Mouse (Mus musculus) 3T3-L1 (cell line): ENCODE measurements at regions not wholly inside any gene's neighbourhood (a gene's known extent, or its start where the extent isn't known, plus 50 kb on each side); places are given as distances from the start of the nearest gene placed in this dataset.

ENCODE experiments used
- DNase-seq: peaks from one replicate; pipeline ENCODE4 v3.0.0-alpha.2; 2015; ENCODE audit warnings: low read depth, low spot score

DNA sequence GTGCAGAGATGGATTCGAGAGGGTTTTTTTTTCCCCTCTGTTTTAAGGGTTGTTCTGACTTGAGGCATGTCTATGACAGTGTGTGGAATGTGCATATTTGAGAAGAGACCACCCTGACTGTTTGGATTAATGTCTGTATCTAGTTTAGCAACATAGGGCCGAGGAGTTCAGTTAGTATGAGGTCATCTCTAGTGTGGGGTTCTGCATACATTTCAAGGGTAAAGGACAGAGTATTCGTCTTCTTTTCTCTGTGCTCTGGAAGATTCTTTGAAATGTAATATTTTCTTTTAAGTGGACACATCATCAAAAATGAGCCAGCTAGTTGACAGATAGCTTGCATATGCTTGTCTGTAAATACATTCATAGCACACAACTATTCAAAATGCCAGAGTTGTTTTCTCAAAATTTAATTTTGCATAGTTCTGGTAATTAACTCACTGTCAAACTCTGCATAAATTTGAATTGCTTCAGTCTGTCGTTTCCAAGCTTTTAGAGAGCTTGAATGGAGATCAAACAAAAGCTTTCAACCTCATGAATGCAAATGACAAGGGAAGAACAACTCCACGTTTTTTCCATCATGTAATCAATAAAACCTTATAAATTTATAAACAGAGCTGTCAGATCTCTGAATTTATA is 415.5 kb downstream of the Adamts20 start:
- DNase-seq, result no peak

DNA sequence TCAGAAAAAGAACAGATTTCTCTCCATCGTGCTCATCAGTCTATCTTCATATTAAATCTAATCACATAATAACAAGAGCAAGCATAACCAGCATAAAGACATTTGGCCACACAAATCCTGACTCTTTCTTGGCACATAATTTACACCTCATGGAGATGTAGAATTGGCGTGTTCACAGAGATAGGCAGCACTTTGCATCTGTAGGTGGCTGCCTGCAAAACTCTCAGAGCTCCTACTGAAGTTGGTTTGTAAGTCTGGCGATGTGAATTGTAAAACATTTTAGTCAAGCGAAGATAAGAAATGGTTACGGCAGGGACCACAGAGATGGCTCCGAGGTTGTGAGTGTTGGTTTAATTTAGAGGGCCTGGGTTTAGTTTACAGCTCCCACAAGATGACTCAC is 419.0 kb downstream of the Adamts20 start:
- DNase-seq, result no peak

DNA sequence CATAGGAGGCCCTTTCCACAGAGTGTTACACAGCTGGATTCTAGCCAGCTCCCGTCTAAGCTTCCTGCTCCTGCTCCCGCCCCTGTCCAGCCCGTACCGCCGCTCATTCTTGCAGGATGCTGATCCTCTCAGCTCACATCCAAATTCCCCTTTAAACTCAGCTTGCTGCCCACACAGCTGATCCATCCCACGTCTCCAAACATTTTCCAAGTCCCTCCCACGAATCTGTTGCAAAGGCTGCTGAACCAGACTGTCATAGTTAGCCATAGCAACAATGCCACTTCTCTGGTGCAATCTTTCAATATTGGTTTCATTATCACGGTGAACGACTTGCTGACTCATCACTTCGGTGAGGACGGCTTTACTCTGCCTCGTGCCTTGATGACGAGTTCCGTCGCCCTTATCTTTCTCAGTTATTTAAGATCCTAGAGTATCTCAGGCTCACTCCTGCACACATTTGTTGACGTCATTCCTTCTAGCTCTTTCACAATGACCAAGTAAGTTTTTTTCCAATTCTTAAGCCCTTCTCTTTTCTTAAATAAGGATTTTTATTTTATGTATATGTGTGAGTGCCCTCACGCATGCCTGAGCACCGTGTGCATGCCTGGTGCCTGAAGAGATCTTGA is 420.0 kb downstream of the Adamts20 start:
- DNase-seq, result peak; percentile 4

DNA sequence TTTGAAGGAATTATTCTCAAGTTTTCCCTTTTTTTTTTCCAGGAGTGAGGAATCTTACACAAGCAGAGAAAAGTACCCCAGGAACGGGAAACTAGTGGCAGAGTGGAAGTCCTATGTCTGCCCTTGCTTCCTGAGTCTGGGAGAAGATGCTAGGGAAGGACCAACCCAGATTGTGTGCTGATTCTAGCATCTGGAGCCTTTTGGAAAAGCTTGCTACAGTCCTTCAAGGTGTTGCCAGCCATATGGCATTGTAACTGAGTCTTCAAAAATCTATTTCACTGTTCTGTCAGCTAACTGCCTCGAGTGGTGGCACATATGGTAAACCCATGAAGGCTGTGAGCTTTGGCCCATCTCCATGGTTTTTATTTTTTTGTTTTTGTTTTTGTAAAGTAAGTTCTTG is 432.3 kb downstream of the Adamts20 start:
- DNase-seq, result no peak

DNA sequence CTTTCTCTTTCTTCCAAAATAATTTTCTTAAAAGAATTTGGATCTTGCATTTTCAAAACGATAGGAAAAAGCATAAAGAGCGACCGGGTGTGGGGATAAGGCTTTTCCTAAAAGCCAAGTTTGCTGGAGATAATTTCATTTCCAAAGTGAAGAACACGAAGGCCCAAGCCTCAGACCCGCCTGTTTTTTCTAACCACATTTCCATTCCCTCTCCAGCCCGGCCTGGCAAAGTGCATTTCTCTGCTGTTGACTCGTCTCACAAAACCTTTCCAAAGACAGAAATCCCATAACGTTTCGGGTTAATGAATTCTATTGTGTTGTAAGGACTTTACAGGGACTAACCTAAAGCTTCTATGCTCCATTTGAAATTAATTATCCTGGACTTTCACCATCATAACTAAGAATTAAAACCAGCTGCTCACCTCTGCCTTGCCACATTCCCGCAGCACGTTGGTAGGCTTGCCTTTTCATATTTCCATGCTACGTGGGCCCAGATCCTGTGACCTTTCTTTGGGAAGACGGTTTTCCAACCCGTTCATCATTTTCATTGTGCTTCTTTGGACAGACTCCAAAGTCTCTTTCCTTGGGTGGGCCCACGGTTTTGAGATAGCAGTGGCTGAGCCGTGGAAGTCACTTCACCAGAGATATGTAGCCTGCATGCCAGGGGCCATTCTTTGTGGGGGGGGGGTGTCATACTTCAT is 430.5 kb upstream of the Prickle1 start:
- peak; percentile 40 for DNase-seq

DNA sequence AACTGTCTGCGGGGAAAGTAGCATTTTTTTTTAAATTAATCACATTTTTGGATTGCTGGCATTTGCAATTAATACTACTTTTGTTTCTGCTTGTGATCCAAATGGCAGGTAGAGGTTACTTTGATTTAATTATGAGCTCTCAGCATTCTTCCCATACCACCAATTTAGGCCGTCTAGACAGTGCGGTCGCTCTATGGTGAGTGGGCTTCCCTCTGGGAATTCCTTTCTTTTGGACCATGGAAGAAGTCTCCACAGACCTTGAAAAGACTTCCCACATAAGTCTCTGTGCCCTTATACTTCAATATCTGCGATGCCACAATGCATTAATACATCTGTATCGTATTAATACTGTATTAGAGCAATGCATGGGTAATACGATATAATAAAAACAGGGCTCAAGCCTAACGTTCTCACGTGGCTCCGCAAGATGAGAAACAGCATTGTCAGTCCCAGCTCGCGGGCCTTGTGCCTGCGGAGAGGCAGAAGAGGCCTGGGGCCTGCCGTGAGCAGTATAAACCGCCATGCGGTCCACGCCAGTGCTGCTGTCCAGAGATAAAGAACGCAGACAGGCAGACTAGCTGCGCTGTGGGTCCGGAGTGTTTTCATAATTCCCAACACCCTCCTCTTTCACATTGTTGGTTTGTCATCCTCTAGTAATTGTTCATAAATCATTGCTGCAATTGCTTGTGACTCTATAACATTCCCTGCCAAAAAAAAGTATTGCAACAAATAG is 429.7 kb upstream of the Prickle1 start:
- DNase-seq, result peak; percentile 47

DNA sequence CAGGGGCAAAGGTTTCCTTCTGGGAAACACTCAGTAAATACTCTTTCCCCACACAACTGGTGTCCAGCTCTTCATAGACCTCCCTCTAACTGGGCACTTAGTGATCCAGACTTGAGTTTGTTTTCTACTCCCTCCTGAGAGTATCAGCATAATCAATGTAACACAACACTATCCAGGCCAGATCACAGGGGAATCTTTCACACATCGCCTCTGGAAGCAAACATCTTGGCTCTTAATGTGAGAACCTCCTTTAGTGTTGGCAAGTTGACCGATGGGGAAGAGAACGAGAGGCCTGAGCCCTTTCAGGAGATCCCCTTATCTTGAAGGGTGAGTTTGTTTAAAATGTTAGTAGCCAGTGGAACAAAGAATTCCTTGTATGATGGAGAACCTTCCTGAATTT is 429.1 kb upstream of the Prickle1 start:
- DNase-seq, result no peak

DNA sequence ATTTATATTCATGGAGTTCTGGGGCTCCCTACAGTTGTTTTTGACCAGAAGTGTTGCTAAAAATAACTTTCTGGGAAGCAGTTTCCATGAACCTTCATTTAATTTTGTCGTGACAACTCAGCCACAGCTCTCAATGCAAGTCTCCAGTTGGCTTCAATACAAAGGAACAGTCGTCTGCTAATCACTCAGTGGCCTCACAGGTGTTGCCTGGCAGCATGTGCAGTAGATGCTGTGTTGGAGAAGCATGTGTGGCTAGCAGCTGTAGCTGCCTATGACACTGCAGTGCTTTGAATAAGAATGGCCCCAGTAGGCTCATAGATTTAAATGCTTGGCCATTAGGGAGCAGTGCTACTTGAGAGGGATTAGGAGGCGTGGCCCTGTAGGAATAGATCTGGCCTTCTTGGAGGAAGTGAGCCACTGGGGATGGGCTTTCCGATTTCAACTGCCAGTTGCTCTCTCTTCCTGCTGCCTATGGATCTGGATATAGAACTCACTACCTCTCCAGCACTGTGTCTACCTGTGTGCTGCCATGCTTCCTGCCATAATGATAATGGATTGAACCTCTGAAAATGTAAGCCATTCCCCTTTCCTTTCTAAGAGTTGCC is 428.5 kb upstream of the Prickle1 start:
- no peak for DNase-seq

DNA sequence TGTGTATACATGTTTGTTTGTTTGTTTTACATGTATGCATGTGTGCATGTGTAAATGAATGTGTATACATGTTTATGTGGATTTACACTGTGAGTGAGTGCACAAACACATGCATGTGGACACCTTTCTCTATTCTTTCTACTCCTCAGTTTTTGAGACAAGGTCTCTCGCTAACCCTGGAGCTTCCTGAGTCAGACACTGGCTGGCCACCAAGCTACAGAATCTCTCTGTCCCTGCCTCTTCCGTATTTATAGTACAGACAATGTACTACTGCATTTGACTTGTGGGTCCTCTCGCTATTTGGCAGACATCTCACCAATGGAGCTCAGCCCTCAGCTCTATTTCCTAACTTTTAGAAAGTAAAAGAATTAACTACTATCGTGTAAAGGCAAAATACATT is 427.8 kb upstream of the Prickle1 start:
- DNase-seq, result no peak

DNA sequence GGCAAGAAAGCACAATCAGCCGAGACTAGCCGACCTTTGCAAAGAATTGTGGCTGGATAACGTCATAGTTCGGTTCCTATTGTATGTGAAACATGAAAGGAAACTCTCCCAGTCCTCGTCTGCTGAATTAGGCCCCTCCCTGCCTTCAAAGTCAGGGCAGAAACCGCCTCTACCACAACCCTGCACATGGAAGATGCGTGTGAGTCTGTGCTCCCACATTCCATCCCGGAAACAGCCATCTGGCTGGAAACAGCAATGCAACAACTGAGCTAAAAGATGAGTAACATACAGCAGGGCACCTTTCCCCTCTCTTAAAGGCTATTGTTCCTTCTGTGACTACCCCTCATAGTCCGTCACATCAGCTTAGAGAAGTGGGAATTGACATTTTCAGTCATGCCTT is 422.1 kb upstream of the Prickle1 start:
- DNase-seq, result no peak

DNA sequence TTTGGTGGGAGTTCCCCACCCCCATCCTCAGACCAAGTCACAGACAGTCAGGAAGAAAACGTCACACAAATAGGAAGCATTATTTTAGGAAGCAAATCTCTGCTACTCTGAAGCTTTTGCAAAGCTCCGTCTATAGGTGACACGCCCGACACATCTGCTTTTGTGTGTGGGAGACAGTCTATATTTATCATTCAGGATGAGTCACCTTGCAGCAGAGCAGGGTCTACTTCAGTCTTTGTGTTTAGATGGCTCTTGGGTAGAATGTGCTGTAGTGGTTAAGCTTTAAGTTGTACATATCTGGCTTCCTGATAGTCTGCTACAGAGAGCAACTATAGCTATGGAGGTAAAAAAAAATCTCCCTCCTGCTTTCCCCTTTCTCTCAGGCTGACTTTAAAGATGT is 415.8 kb upstream of the Prickle1 start:
- no peak for DNase-seq

DNA sequence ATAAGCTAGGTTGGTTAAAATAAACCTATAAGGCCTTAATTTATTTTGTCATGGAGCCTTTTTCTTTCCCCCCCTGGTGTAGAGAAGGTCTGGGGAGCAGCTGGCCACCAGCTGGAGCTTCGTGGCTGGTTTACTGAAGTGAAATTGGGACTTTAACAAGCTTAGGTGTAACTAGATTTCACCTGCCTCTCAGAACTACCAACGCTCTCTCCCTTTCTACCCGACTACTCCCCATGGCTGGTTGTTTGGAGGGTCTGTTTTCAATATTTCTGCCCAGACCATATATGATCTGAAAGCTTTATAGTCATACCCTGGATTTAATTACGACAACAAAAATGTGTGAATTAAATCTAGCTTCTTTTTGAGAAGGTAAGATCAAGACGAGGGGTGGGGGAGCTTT is 410.4 kb upstream of the Prickle1 start:
- DNase-seq, result no peak

DNA sequence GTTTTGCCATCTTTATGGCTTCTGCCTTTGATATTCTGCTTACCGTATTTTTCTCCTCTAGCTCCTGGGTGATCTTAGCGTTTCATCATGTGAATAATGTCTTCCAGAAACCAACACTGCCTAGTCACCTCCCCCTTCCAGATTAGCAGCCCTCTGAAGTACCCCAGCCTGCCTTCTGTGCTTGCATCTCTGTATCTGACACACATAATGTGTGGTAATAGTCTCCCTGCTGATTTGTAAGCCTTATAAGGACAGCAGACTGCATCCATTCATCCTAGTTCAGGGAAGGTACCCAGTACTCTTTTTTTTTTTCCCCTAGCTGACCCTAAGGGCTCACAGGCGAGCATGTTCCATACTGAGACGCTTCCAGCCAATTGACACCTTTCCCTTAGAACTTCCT is 409.2 kb upstream of the Prickle1 start:
- no peak for DNase-seq

DNA sequence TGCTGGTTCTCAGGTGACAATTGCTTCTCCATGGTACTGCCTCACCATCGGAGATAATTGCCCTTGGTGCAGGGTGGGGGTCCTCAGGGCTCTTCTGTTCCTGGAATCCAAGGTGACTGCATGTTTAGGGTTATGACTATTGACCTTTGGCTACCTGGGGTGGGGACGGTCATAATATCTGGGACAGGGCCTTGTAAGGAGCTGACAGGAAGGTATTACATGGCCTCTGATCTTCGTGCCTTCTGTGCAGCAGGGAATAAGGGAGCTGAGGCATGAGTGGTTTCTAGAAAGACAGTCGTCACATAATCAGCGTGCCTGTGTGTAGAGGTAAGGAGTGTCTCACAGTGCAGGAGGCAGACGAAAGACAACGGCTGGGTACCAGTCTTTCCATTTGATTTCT is 407.5 kb upstream of the Prickle1 start:
- no peak for DNase-seq

DNA sequence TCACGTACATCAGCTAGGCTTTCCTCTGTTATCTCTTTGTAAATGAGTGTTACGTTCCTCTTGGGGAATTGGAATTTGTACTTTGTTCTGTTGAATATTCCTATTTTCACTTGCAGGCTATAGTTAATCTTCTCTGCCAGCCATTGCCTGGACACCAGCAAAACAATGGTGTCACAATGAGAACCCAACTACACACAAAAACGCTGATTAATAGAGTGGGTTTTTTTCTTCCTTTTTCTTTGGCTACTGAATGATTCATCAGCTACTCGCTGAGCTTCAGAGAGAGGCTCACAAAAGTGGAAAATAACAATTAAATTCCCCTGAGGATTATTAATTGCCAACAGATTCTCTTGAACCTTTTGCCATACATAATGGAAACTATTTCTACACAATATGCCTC is 398.9 kb upstream of the Prickle1 start:
- no peak for DNase-seq

DNA sequence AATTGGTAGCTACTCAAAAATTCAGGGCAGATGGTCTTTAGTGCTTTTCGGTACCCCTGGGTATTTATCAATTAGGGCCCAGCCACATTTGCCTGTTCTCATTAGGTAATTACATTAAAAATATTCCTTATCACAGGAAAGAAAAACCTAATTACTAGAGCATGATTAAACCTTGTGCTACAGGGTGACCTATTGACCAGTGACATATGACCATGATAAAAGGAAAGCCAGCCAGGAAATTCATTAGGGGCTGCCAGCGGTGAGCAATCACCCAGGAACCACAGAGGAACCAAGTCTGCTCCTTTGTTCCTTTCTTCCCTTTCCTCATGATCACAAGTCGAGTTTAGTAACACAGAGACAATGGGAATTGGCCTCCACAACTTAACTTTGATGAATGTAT is 394.4 kb upstream of the Prickle1 start:
- DNase-seq, result no peak

DNA sequence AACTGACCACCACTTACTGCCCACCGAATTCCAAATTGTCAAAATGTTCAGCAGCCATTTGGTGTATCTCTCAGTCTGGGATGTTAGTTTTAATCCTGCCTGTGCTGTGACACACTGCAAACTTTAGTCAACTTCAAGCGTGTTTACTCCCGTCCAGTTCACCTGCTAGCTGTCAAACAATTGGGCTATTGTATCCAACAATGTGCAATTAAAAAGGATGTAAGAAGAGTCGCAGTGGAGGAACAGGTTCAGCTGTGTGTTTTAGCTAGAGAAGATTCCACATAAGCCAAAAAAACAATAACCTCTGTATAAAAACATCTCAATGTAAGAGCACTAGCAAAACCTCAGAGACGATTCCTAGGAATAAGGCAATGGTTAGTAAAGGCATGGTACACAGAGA is 392.7 kb upstream of the Prickle1 start:
- DNase-seq, result no peak

DNA sequence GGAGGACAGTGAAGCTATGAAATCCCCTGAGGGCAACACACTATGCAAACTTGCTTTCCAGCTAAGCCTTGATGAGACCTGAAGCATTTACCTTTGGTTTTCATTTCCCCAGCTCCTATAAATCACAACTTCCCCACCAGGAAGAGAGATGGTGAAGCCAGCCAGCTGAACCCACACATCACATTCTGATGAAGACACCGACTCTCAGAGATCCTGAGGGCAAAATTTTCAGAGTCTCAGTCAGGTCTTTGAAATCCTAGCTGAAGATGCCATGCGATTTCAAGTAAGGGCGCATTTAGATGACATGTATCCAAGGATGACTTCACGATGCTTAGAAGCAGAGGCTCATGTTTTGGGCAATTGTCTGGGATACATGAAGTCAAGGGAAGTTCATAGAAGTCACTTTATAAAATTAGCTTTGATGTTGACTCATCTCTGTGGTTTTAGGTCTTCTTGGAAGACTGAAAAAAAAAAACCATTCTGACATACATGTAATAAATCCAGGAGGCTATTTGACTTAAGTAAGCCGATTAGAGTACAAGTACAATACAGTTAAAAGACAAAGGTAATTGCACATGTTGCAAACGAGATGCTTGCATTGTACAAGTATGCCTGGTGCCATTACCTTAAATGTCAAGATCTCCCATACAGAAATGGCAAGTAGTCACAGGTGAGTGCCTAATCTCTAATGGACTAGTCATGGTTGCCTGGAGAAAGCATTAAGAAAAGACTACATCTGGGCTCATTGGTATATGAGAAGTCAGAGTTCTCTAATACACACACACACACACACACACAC is 391.1 kb upstream of the Prickle1 start:
- DNase-seq, result no peak

DNA sequence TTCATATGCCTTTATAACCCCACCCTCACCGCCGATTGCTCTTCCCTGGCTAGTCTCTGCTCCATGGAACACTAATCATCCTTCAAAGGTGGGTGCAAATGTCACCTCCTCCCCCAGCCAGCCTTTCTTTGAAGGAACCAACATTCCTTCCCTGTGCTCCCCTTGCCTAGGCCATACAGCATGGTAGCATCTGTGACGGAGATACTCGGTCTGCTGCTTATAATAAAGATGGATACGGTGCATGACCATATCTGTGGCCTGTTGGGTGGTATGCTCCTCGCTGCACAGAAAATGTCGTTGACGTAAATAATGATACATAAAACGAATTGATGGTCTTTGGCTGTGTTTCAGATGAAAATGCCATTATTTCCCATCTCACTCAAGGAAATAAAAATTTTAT is 386.4 kb upstream of the Prickle1 start:
- DNase-seq, result no peak

DNA sequence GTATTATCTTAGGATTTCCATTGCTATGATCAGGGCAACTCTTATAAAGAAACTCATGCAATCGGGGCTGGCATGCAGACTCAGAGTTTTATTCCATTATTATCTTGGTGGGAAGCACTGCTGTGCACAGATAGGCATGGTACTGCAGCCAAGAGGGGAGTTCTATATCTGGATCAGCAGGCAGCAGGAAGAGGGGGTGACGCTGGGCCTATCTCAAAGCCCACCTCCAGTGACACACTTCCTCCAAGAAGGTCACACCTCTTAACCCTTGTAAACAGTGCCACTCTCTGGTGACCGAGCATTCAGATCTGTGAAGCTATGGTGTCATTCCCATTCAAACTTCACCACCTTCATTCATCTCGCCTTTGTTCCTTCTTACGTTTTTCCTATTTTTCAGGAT is 381.8 kb upstream of the Prickle1 start:
- no peak for DNase-seq

DNA sequence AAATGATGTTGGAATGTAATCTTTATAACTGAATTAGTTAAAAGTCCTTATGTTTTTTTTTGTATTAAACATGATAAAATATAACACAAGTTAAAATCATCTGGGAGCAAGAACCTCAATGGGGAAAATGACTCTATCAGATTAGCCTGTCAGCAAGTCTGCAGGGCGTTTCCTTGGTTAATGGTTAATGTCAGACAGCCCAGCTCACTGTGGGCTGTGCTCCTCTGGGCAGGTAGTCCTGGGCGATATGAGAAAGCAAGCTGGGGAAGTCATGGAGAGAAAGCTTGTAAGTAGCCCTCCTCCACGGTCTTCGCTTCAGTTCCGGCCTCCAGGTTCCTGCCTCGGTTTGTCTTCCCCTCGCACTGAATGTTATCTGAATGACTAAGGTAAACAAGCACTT is 379.0 kb upstream of the Prickle1 start:
- DNase-seq, result no peak
